Mouse (Mus musculus) right cerebral cortex, adult 18-20 months (tissue): ENCODE results near the gene Klra5.
"Not testable (repeated sequence)": the region's sequence is repeated elsewhere in the genome, so short reads cannot be mapped to it uniquely, and the experiment has no call there.

Experiments
- DNase-seq: peaks from one replicate; pipeline ENCODE4 v3.0.0; 2022; ENCODE audit warnings: mixed read lengths

The Klra5 gene

GRCm38 (mm10) chr6:129917476-129917946 lies at the start of gene Klra5:
TSS of gene Klra5 (minus strand) at chr6:129917650.
- not testable (repeated sequence) for DNase-seq

GRCm38 (mm10) chr6:129916996-129917395 lies 454 bp downstream of the Klra5 start:
- DNase-seq, result no peak

GRCm38 (mm10) chr6:129882525-129882924 lies 34.9 kb downstream of the Klra5 start:
- no peak for DNase-seq

GRCm38 (mm10) chr6:129876549-129876948 lies 40.9 kb downstream of the Klra5 start, which contains the start of gene Klra17:
TSS of gene Klra17 (minus strand) at chr6:129876672.
- no peak for DNase-seq

- DNase-seq, result not testable (repeated sequence)
These were observed 55.1 kb downstream of the Klra5 start, which contains the start of gene Gm17631 for GRCm38 (mm10) chr6:129862349-129862748. TSS of gene Gm17631 (plus strand) at chr6:129862649.
